Mouse (Mus musculus): Measurements from ENCODE around the gene Smtnl2. TPM values are rescaled to one million over a fixed set of nuclear protein-coding genes. Genes with fewer than 3 reads are reported as not detected.

Gene Smtnl2
- polyA plus RNA-seq (2015; fragmentation: Nextera tagmentation; extraction: Ambion mirVana): 12.4 and 13.3 TPM in 2 replicates

GRCm38 (mm10) chr11:72411093-72411921 is at the start of gene Smtnl2:
Gene Smtnl2 (minus strand): TSS chr11:72411713.

GRCm38 (mm10) chr11:72440965-72441664 is 29.6 kb upstream of the Smtnl2 start, which contains the start of gene Mybbp1a:
Gene Mybbp1a (plus strand): TSS chr11:72441355.

GRCm38 (mm10) chr11:72434963-72435693 is 23.6 kb upstream of the Smtnl2 start, which contains the start of gene Ggt6:
Gene Ggt6 (plus strand): TSS chr11:72435526.

GRCm38 (mm10) chr11:72362347-72362741 is 49.2 kb downstream of the Smtnl2 start, which contains the start of gene Tekt1:
Gene Tekt1 (minus strand): TSS chr11:72362442.

Other genes starting within 250 kb of the Smtnl2 start
- gene Gm43951, start 204.9 kb downstream of the Smtnl2 start, polyA plus RNA-seq (2015; fragmentation: Nextera tagmentation; extraction: Ambion mirVana): 0.06 and 0.07 TPM in 2 replicates
- gene 4933427D14Rik, start 204.3 kb downstream of the Smtnl2 start, polyA plus RNA-seq (2015; fragmentation: Nextera tagmentation; extraction: Ambion mirVana): 6.0 and 7.7 TPM in 2 replicates
- gene Txndc17, start 204.2 kb downstream of the Smtnl2 start, polyA plus RNA-seq (2015; fragmentation: Nextera tagmentation; extraction: Ambion mirVana): 102 and 113 TPM in 2 replicates
- 23.3 and 26.0 TPM in 2 replicates for gene Med31, start 196.1 kb downstream of the Smtnl2 start, polyA plus RNA-seq (2015; fragmentation: Nextera tagmentation; extraction: Ambion mirVana)
- gene Slc13a5, start 144.5 kb downstream of the Smtnl2 start, polyA plus RNA-seq (2015; fragmentation: Nextera tagmentation; extraction: Ambion mirVana): not detected in 2 replicates
- 16.4 and 28.2 TPM in 2 replicates for gene Xaf1, start 110.1 kb downstream of the Smtnl2 start, polyA plus RNA-seq (2015; fragmentation: Nextera tagmentation; extraction: Ambion mirVana)
- gene Fbxo39, start 97.3 kb downstream of the Smtnl2 start, polyA plus RNA-seq (2015; fragmentation: Nextera tagmentation; extraction: Ambion mirVana): 0.07 TPM in 1 of 2 replicates, not detected in the other
- not detected in 2 replicates for gene Tekt1, start 49.3 kb downstream of the Smtnl2 start, polyA plus RNA-seq (2015; fragmentation: Nextera tagmentation; extraction: Ambion mirVana)
- not detected in 2 replicates for gene Ggt6, start 23.8 kb upstream of the Smtnl2 start, polyA plus RNA-seq (2015; fragmentation: Nextera tagmentation; extraction: Ambion mirVana)
- 91.7 and 94.0 TPM in 2 replicates for gene Mybbp1a, start 29.6 kb upstream of the Smtnl2 start, polyA plus RNA-seq (2015; fragmentation: Nextera tagmentation; extraction: Ambion mirVana)
- 4.8 and 5.4 TPM in 2 replicates for gene Spns2, start 78.2 kb upstream of the Smtnl2 start, polyA plus RNA-seq (2015; fragmentation: Nextera tagmentation; extraction: Ambion mirVana)
- gene Spns3, start 138.8 kb upstream of the Smtnl2 start, polyA plus RNA-seq (2015; fragmentation: Nextera tagmentation; extraction: Ambion mirVana): 2.8 and 4.6 TPM in 2 replicates
- 27.1 and 27.3 TPM in 2 replicates for gene Ube2g1, start 195.6 kb upstream of the Smtnl2 start, polyA plus RNA-seq (2015; fragmentation: Nextera tagmentation; extraction: Ambion mirVana)